Mouse (Mus musculus): ENCODE measurements around the gene Cpne2. TPM values are rescaled to one million over a fixed set of nuclear protein-coding genes. Genes with fewer than 3 reads are reported as not detected.

Cpne2 gene
- polyA plus RNA-seq, 1 experiment from 2014 or later: 5.8 TPM

DNA sequence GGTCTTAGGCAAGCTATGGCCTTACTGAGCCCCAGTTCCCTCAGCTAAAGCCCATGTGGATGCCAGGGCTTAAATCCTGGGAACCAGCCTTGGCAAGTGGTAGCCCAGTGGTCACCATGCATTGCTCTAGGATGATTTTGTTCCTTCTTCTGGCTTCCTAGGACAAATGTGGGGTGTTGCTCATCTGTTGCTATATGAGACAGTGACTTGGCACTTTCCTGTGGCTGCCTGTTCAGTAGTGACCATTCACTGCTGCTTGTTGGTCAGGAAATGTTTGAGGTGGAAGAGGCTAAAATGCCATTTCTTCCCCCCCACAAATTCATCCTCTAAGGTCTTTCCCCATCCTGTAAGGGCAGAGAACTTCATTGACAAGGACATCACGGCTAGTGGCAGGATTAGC, 36.6 kb downstream of the Cpne2 start:
- 75% methylated on average over 1 of the region's 1 CpGs for WGBS
- Histone ChIP-seq H3K27ac (no peak overlapping the region), H3K27me3 (ENCODE audit: low read depth, poor library complexity, severe bottlenecking) (no peaks in the 10 kb centered on the region), H3K4me1 (peaks cover 17% of the 10 kb centered on the region), H3K36me3 (peaks cover 24% of the 10 kb centered on the region), H3K9me3 (replicated peaks) (no peaks in the 10 kb centered on the region), H3K4me3 (no peak overlapping the region)
- no peak for DNase-seq (ENCODE audit: low spot score)

DNA sequence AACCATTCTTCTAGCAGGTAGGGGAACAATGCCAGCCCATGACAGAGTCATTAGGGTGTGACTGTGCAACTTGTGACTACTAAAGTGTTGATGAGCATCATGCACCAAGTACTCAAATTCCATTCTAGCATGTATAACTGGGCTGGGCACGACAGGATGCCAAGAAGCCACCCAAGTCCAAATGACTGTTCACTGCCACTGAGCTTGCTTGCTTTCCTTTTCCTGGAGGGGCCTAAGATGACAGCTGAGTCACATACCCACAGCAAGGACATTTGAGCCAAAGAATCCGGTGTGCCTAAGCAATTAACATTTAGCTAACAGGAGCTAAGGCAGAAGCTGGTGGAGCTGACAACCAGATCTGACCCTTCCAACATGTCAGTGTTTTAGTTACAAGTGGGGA, 39.1 kb downstream of the Cpne2 start:
- Histone ChIP-seq H3K4me3 (no peak overlapping the region), H3K36me3 (peaks cover 49% of the 10 kb centered on the region), H3K27ac (no peak overlapping the region), H3K9me3 (replicated peaks) (no peaks in the 10 kb centered on the region), H3K27me3 (ENCODE audit: low read depth, poor library complexity, severe bottlenecking) (no peaks in the 10 kb centered on the region), H3K4me1 (peaks cover 6% of the 10 kb centered on the region)
- 83% methylated on average over 2 of the region's 2 CpGs for WGBS
- DNase-seq (ENCODE audit: low spot score): no peak

DNA sequence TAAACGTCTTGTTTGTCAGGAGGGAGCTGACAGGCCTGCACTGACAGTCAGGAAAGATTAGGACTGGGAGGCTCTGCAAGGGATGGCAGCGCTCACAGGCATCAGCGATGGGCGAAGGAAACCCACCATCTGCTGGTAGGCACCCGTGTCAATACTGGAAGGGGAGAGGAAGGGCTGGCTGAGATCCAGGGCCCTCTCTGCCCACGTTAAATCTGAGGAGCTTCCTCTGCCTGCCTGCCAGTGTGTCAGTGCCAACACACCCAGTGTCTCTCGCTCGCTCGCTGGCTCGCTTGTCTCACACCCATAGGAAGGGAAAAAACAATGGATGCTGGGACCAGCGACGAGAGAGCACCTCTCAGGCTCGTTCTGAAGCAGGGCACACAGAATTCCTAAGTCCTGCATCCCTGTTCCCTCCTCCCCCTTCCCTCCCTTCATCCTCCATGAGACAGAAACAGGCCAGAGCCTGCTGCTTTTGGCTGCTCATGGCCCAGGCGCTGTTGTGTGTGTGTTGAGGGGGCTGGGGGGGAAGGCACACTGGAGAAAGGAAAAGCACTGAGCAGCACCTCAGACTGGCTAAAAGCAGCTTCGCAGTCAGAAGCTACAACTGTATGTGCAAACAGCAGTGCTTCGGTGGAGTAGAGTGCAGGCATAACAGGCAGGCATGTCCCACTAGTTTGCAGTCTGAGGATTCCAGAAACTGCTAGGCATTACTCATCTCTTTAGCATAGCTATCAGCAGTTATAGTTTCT, 41.5 kb downstream of the Cpne2 start:
- H3K36me3 ChIP-seq: peaks cover 73% of the 10 kb centered on the region
- 91% methylated on average over 16 of the region's 16 CpGs for WGBS
- no peaks in the 10 kb centered on the region for H3K9me3 ChIP-seq (replicated peaks)

DNA sequence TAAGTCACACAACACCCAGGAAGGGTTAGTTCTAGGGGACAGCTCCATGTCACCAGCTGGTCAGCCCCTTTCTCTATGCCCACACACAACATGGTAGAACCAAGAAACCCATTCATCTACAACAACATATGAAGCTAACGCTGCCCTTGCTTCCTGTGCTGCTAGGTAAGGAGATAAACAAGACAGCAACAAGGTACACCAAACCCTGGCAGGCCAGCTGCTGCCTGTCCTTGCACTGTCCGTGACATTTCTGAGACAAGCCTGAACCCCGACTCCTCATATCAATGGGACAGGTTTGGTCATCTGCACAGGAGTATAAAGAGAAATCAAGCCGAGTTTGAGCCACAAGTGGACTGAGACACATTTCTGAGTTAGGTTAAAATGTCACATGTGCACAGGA, 42.4 kb downstream of the Cpne2 start:
- WGBS: 93% methylated on average over 4 of the region's 4 CpGs
- Histone ChIP-seq H3K4me1 (no peaks in the 10 kb centered on the region), H3K9me3 (replicated peaks) (no peaks in the 10 kb centered on the region), H3K4me3 (no peak overlapping the region), H3K36me3 (peaks cover 80% of the 10 kb centered on the region), H3K27ac (no peak overlapping the region), H3K27me3 (ENCODE audit: low read depth, poor library complexity, severe bottlenecking) (no peaks in the 10 kb centered on the region)
- DNase-seq (ENCODE audit: low spot score): no peak

More for the DNA sequence above, 41.5 kb downstream of the Cpne2 start:
- Histone ChIP-seq H3K27ac (no peak overlapping the region), H3K4me1 (no peaks in the 10 kb centered on the region), H3K4me3 (no peak overlapping the region), H3K27me3 (ENCODE audit: low read depth, poor library complexity, severe bottlenecking) (no peaks in the 10 kb centered on the region)
- DNase-seq (ENCODE audit: low spot score): no peak

DNA sequence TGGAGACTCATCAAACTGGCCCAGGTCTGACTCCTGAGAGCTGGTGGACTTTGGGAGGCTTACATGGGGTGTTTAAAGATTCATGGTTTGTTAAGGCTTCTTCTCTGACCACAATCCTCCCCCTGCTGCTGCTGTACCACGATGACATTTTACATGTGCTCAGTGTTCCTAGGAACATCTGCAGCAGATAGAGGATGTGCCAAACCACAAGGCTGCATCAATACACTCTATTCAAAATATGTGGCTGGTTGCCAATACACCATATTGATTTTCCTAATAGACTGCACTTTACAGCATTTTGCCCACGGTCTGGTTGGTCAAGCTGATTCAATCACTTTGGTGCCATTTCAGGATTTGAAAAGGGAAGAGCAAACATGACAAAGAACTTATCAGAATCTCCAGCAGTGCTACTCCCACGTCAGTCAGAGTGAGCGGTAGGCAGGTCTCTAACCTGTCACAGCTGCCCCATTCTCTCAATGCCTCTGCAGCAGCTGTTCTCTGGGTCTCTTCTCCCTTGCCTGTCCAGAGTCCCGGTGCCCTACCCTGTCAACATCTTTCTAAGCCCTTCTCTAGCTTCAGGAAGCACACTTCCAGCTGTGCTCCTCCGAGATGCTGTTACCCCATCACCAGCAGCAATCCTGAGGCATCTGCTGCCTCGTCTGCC, 49.2 kb downstream of the Cpne2 start:
- 92% methylated on average over 7 of the region's 7 CpGs for WGBS
- H3K4me3 ChIP-seq: no peak overlapping the region
- no peak for DNase-seq (ENCODE audit: low spot score)
- peaks cover 98% of the 10 kb centered on the region for H3K36me3 ChIP-seq
- no peaks in the 10 kb centered on the region for H3K9me3 ChIP-seq (replicated peaks)
- H3K27me3 ChIP-seq (ENCODE audit: low read depth, poor library complexity, severe bottlenecking): no peaks in the 10 kb centered on the region
- no peak overlapping the region for H3K27ac ChIP-seq
- no peaks in the 10 kb centered on the region for H3K4me1 ChIP-seq

DNA sequence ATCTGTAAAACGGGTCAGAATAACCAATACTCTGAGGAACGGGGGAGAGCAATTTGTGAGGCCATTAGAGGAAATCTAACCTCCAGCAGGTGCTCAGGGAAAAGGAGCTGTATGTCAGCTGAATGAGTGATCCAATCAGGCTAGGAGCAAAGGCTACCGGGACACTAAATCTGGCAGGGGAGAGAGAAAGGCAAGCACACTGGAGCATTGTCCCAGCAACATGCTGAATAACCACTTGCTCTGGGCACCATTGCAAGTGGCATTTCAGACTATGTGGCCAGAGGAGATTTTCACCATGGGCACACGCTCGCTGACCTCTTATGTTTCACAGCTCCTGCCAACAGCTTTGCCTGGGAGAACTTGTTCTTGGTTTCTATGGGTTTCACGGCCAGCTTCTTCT, 49.8 kb downstream of the Cpne2 start:
- Histone ChIP-seq H3K4me1 (no peaks in the 10 kb centered on the region), H3K36me3 (peaks cover 98% of the 10 kb centered on the region), H3K27ac (no peak overlapping the region), H3K27me3 (ENCODE audit: low read depth, poor library complexity, severe bottlenecking) (no peaks in the 10 kb centered on the region), H3K4me3 (no peak overlapping the region), H3K9me3 (replicated peaks) (no peaks in the 10 kb centered on the region)
- WGBS: 93% methylated on average over 6 of the region's 6 CpGs
- DNase-seq (ENCODE audit: low spot score): no peak

DNA sequence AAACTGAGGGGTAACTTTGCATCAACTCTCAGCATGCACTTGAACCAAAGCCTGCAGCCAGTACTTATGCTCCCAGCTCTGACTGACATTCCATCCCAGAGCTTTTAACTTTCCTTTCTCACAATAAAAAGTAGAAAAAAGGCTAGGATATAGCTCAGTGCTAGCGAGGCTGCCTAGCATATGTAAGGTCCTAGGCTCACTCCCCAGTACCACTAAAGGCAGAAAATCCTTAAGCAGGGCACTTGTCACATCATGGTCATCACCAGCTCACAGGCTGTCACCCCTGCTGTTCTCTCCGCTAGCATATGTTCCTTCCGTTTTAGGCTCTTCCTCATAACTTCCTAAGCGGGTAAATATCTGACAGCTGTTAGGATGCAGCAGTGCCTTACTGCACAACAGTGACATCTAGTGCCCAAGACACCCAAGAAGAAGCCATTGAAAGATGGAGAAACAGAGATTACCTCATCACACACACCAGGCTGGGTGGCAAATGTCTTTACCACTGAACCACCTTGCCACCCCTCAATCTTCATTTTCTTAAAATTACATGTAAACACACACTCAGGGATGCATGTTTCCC, 51.5 kb downstream of the Cpne2 start:
- 82% methylated on average over 4 of the region's 4 CpGs for WGBS
- Histone ChIP-seq H3K9me3 (replicated peaks) (no peaks in the 10 kb centered on the region), H3K4me3 (no peak overlapping the region), H3K4me1 (no peaks in the 10 kb centered on the region), H3K36me3 (peaks cover 98% of the 10 kb centered on the region), H3K27me3 (ENCODE audit: low read depth, poor library complexity, severe bottlenecking) (no peaks in the 10 kb centered on the region), H3K27ac (no peak overlapping the region)
- DNase-seq (ENCODE audit: low spot score): no peak

DNA sequence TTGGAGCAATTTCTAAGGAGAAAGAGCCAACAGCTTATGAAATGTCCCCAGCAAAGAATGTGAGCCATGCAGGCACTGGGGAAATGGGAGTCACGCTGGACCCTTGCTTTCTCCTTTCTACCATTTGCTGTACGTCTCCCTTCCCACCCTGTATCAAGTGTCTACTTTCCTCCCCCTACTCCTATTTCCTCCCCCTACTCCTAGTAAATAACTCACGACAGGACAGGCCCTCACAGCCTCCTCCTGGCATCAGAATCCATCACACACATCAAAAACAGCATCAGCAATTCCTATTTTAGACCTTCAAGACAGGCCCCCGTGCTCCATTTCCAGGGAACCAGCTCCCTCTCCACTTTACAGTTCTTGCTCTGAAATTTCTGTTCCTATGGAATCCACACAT, 58.9 kb downstream of the Cpne2 start:
- no peaks in the 10 kb centered on the region for H3K9me3 ChIP-seq (replicated peaks)
- no peak for DNase-seq (ENCODE audit: low spot score)
- no peak overlapping the region for H3K4me3 ChIP-seq
- no peaks in the 10 kb centered on the region for H3K27me3 ChIP-seq (ENCODE audit: low read depth, poor library complexity, severe bottlenecking)
- H3K4me1 ChIP-seq: no peaks in the 10 kb centered on the region
- WGBS: 79% methylated on average over 4 of the region's 4 CpGs
- H3K27ac ChIP-seq: no peak overlapping the region
- H3K36me3 ChIP-seq: peaks cover 50% of the 10 kb centered on the region

DNA sequence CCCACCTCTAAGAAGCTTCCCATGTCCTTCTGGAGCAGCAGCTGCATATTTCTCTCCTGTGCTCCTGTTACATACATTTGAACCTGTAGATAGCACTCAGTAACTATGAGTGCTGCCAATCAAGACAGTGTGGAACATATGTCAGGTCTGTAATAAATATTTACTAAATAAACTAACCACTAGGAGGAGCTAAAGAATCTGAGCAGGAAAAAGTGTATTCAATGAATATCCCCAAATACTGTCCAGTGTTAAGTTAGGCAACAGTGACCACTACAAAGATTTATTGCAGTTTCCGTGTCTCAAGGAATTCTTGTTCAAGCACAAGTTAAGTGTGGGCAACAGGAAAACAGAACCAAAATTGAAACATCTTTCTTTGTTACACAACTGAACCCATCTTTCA, 61.4 kb downstream of the Cpne2 start:
- Histone ChIP-seq H3K27ac (no peak overlapping the region), H3K4me3 (no peak overlapping the region), H3K9me3 (replicated peaks) (no peaks in the 10 kb centered on the region), H3K27me3 (ENCODE audit: low read depth, poor library complexity, severe bottlenecking) (no peaks in the 10 kb centered on the region), H3K36me3 (peaks cover 25% of the 10 kb centered on the region), H3K4me1 (no peaks in the 10 kb centered on the region)
- WGBS: 79% methylated on average over 1 of the region's 1 CpGs
- DNase-seq (ENCODE audit: low spot score): no peak

DNA sequence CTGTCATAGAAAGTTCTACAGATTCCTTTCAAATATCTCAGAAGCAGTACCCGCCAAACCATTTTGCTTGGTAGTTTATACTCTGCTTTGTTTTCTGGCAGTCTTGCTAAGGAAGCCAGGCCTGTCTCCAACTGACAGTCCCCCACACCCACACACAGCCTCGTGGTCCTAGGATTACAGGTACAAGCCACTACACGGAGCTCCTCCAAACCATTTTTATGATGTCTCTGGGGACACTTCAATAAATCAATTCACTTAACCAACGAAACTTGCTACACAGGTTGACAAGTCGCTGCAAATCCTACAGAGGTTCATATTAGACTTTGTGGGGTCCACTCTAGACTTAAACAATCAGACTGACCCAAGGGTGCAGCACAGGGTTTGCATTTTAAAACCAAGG, 67.7 kb downstream of the Cpne2 start:
- Histone ChIP-seq H3K36me3 (peaks cover 5% of the 10 kb centered on the region), H3K4me1 (peaks cover 20% of the 10 kb centered on the region), H3K27me3 (ENCODE audit: low read depth, poor library complexity, severe bottlenecking) (no peaks in the 10 kb centered on the region), H3K4me3 (peak overlapping the region; percentile 80), H3K9me3 (replicated peaks) (no peaks in the 10 kb centered on the region), H3K27ac (peak overlapping the region; percentile 91)
- DNase-seq (ENCODE audit: low spot score): no peak
- 25% methylated on average over 5 of the region's 5 CpGs for WGBS

DNA sequence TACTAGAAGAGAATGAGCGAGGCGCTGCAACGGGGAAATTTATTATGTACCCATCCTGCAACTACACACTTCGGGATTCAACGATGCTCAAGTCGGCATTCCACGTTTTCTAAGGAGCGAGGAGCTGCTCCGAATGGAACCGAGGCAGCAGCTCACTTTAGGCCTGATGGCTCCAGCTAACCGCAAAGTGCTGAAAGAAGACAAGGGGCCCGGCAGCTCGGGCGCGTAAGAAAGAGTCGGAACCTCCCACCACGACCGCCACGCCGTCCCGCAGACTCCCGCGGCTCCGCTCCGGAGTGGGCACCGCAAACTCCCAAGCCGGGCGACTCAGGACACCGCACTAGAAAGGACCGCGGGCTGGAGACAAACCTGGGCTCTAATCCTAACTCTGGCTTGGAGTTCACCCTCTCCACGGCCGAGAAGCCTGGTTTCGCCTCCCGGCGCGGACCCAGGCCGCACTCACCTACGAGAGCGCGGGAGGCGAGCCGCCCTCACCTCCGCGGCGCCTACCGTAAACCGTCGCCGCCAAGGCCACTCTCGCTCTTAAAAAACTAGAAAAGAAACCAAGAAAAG, 68.3 kb downstream of the Cpne2 start:
- under 1% methylated on average over 51 of the region's 51 CpGs for WGBS
- peaks cover 20% of the 10 kb centered on the region for H3K4me1 ChIP-seq
- peak overlapping the region; percentile 80 for H3K4me3 ChIP-seq
- no peaks in the 10 kb centered on the region for H3K27me3 ChIP-seq (ENCODE audit: low read depth, poor library complexity, severe bottlenecking)
- H3K36me3 ChIP-seq: no peaks in the 10 kb centered on the region
- DNase-seq (ENCODE audit: low spot score): no peak
- H3K9me3 ChIP-seq (replicated peaks): no peaks in the 10 kb centered on the region
- H3K27ac ChIP-seq: peak overlapping the region; percentile 91

DNA sequence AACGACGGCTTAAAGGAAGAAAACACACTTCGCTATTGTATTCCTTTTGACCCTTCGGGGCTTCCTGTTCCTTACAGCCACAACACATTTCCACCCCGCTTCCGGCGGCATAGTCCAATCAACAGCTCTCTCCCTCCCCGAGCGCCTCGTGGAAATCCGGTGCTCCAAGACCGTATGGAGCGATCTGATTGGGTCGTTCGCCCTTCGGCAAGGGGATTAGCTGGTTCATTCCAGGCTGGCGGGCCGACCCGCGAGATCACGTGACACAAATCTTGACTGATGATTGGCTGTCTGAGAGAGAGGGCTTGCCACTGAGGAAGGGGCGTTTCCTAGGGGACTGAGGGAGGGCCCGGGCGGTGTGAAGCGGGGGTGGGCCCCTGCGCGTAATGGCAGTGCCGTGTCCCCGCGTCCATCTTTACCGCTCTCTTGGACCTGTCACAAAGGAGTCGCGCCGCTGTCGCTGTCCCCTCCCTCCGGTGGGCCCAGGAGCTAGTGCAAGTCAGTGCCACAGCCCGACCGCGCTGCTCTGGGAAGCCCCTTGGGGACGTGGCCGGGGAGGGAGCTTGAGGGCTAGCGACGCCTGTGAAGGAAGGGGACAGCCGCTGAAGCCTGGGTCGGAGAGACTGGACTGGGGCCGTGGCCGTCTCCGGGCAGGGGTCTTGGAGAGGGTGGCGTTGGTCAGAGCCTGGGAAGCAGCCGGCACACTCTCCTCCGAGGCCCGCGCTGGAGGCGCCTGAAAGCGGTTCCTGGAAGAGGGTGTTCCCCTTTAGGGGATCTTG, 69.0 kb downstream of the Cpne2 start, which contains the start of the genes Rspry1 and Fam192a:
Gene Rspry1 (plus strand): TSS at position 331 of the 779 bp plus-strand sequence.
Gene Fam192a (minus strand): TSS at position 391 of the 779 bp plus-strand sequence.
- WGBS: under 1% methylated on average over 55 of the region's 55 CpGs
- H3K4me3 ChIP-seq: peak within 1 kb of the TSS; percentile 80
- no peaks in the 10 kb centered on the region for H3K36me3 ChIP-seq
- no peaks in the 10 kb centered on the region for H3K9me3 ChIP-seq (replicated peaks)
- peak within 1 kb of the TSS; percentile 91 for H3K27ac ChIP-seq
- H3K27me3 ChIP-seq (ENCODE audit: low read depth, poor library complexity, severe bottlenecking): no peaks in the 10 kb centered on the region
- peaks cover 20% of the 10 kb centered on the region for H3K4me1 ChIP-seq
- peak; percentile 98 for DNase-seq (ENCODE audit: low spot score)

Data from limb, embryonic 10.5 days (tissue).